Mouse (Mus musculus) embryonic fibroblast, embryonic 13.5 days (primary cell): ENCODE results near the gene Ncapd2.

ENCODE experiments used
- CTCF ChIP-seq: IDR thresholded peaks from 2 replicates; pipeline ENCODE4 v1.5.1; 2011; ENCODE audit warnings: mild to moderate bottlenecking, control low read depth, low read length, moderate library complexity, borderline replicate concordance; ENCODE audit not compliant: insufficient read depth
- POLR2A ChIP-seq: IDR thresholded peaks from 2 replicates; pipeline ENCODE4 v1.6.1; 2011; ENCODE audit warnings: low read depth, mild to moderate bottlenecking, control low read depth, low read length, moderate library complexity

- TF ChIP-seq POLR2A (no peak), CTCF (no peak)
Measured at GRCm38 (mm10) chr6:125193390-125193789, 1.9 kb upstream of the Ncapd2 start.
